ENCODE assay signal across 25 mouse cellular contexts in genomic region chr7:113335250-113335649, GRCm38 (mm10). TPM values are rescaled to one million over a fixed set of nuclear protein-coding genes. Genes with fewer than 3 reads are reported as not detected.
"Had no signal": no experiment of that assay in that cellular context is flagged by ENCODE, and none has a peak within 500 bp of the region (broad histone marks: within the 10 kb centered on the region; RNA-seq: fewer than 3 reads in every experiment).

No protein-coding gene starts in this region.

- H3K4me3 ChIP-seq: lung, embryonic 15.5 days; megakaryocyte, embryonic 14.5 days; midbrain, embryonic 13.5 days; midbrain, embryonic 15.5 days; neural tube, embryonic 12.5 days; stomach, embryonic 15.5 days had no signal

- H3K36me3 ChIP-seq: lung, embryonic 15.5 days; midbrain, embryonic 13.5 days; midbrain, embryonic 15.5 days; neural tube, embryonic 12.5 days; stomach, embryonic 15.5 days had no signal

- ATAC-seq: lung, postnatal 0 days; midbrain, embryonic 13.5 days; midbrain, embryonic 15.5 days had no signal

- H3K9me3 ChIP-seq: lung, embryonic 15.5 days; megakaryocyte, embryonic 14.5 days; midbrain, embryonic 13.5 days; midbrain, embryonic 15.5 days; neural tube, embryonic 12.5 days; stomach, embryonic 15.5 days had no signal

- DNase-seq: lung, adult 2 months; lung, postnatal 14 days; lung, postnatal 36 days; right cerebral cortex, postnatal 14 days; thymus, adult 2 months; thymus, postnatal 25 days; thymus, postnatal 4 days had no signal

- H3K4me1 ChIP-seq: lung, embryonic 15.5 days; megakaryocyte, embryonic 14.5 days; midbrain, embryonic 13.5 days; midbrain, embryonic 15.5 days; neural tube, embryonic 12.5 days; stomach, embryonic 15.5 days had no signal

- H3K27ac ChIP-seq: lung, embryonic 15.5 days; macrophage; midbrain, embryonic 13.5 days; midbrain, embryonic 15.5 days; neural tube, embryonic 12.5 days; stomach, embryonic 15.5 days; stomach, postnatal 0 days had no signal

- H3K27me3 ChIP-seq: lung, embryonic 15.5 days; megakaryocyte, embryonic 14.5 days; midbrain, embryonic 13.5 days; midbrain, embryonic 15.5 days; neural tube, embryonic 12.5 days; stomach, embryonic 15.5 days had no signal

RNA-seq across cellular contexts. Expression of gene Pth, which starts 53.1 kb away (rescaled TPM):
- total RNA-seq: megakaryocyte progenitor cell, adult 5-6 weeks; midbrain, postnatal 0 days; monocyte, adult 5-6 weeks; neutrophil, adult 5-6 weeks had no signal
- polyA plus RNA-seq: lung, adult 2 months; lung, postnatal 0 days; macrophage; midbrain, embryonic 11.5 days; midbrain, embryonic 13.5 days; midbrain, embryonic 15.5 days; midbrain, postnatal 0 days; neural tube, embryonic 12.5 days; neural tube, embryonic 14.5 days; spleen, adult 2 months; stomach, embryonic 15.5 days; stomach, postnatal 0 days; testis, adult 2 months; urinary bladder, adult 2 months had no signal
